Mouse (Mus musculus) olfactory bulb, adult 2 months (tissue): ENCODE data around the gene Slc45a1.

ENCODE experiments used
- CTCF ChIP-seq: fragments of 200-500 bp; IDR thresholded peaks from 2 replicates; pipeline ENCODE4 v1.5.1; 2012; ENCODE audit warnings: low read depth, mild to moderate bottlenecking, low read length, moderate library complexity; ENCODE audit not compliant: insufficient read depth
- POLR2A ChIP-seq: fragments of 200-500 bp; IDR thresholded peaks from 2 replicates; pipeline ENCODE4 v1.6.1; 2012; ENCODE audit warnings: mild to moderate bottlenecking, low read depth, low read length, moderate library complexity; ENCODE audit not compliant: insufficient read depth

DNA sequence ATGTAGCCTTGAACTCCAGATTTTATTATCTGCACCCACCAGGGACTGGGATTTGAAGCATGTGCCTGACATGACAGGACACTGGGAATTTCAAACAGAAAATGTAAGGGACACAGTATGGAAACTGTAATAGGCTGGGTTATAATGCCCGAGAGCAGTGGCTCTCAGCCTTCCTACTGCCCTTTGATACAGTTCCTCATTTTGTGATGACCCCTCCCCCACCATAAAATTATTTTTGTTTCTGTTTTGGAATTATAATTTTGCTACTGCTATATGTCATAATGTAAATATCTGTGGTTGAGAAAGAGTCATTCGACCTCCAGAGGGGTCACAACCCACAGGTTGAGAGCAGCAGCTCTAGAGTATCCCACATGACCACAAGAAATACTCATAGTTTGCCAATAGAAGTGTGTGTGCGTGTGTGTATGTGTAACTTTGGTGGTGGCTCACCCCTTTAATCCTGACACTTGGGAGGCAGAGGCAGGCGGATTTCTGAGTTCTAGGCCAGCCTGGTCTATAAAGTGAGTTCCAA, 57.6 kb downstream of the Slc45a1 start:
- TF ChIP-seq CTCF: no peak
- TF ChIP-seq POLR2A: no peak
